Mouse (Mus musculus) midbrain, embryonic 15.5 days (tissue): Measurements from ENCODE around the gene Gjc3. TPM values are rescaled to one million over a fixed set of nuclear protein-coding genes. Genes with fewer than 3 reads are reported as not detected.

ENCODE experiments used
- ATAC-seq: fragments of 200-750 bp; cut with Nextera tagmentation; replicated peaks from 2 replicates; pipeline ENCODE4 v1.8.0; 2017; ENCODE audit warnings: moderate TSS enrichment
- H3K27ac ChIP-seq: fragments of 300-500 bp; sonication (generic); 2 replicates; pipeline ENCODE4 v1.5.1; 2015; ENCODE audit warnings: mild to moderate bottlenecking, inconsistent platforms
- H3K27me3 ChIP-seq: fragments of 300-500 bp; sonication (generic); replicated peaks from 2 replicates; pipeline ENCODE4 v1.6.1; 2015; ENCODE audit warnings: inconsistent platforms
- H3K36me3 ChIP-seq: fragments of 300-500 bp; sonication (generic); replicated peaks from 2 replicates; pipeline ENCODE4 v1.6.1; 2015; ENCODE audit warnings: inconsistent platforms
- H3K4me1 ChIP-seq: fragments of 300-500 bp; sonication (generic); 2 replicates; pipeline ENCODE4 v1.6.1; 2015; ENCODE audit warnings: inconsistent platforms
- H3K4me2 ChIP-seq: fragments of 300-500 bp; sonication (generic); 2 replicates; pipeline ENCODE4 v1.6.1; 2015; ENCODE audit warnings: inconsistent platforms, mild to moderate bottlenecking, moderate library complexity
- H3K4me3 ChIP-seq: fragments of 300-500 bp; sonication (generic); 2 replicates; pipeline ENCODE4 v1.5.1; 2015; ENCODE audit warnings: mild to moderate bottlenecking, inconsistent platforms
- H3K9ac ChIP-seq: fragments of 300-500 bp; sonication (generic); 2 replicates; pipeline ENCODE4 v1.6.1; 2015; ENCODE audit warnings: mild to moderate bottlenecking, inconsistent platforms
- H3K9me3 ChIP-seq: fragments of 300-500 bp; sonication (generic); 2 replicates; pipeline ENCODE4 v1.6.1; 2016; ENCODE audit warnings: inconsistent platforms
- WGBS: fragments of 180-500 bp; shearing (Covaris S2); methylation state at CpG from one replicate; pipeline ENCODE4 v1.1.7; 2015; ENCODE audit warnings: mixed read lengths; 5-methylcytosine and 5-hydroxymethylcytosine counted together
- polyA plus RNA-seq: library from polyadenylated mRNA; unstranded; fragments of >200 nt; fragmentation: Nextera tagmentation; extraction: Ambion mirVana; gene quantifications from 2 replicates; pipeline ENCODE4 v1.2.1, GENCODE M21; 2015

The Gjc3 gene
- polyA plus RNA-seq = 0.31 and 0.43 TPM in 2 replicates

DNA sequence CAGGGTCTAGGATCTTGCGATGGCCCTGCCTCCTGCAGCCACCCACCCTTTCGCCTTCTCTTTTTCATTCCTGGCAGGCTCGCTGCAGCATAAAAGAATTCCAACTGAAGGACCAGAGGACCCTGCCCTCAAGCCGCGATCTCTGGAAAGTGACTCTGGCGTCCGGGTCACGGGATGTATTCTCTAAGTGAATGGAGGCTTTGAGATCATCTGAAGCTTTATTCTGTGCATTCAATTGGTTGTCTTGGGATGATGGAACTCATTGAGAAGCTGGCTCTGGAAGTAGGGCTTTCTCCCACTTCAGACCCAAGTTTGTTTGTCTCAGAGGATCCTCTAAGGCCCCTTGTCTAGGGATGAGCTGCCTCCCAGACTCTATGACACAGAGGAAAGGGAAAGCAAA lies at the start of gene Gjc3:
Gene Gjc3 (minus strand): TSS at position 154 of the 400 bp plus-strand sequence.
- no peaks in the 10 kb centered on the region for H3K36me3 ChIP-seq
- H3K9ac ChIP-seq = no peak within 1 kb of the TSS
- no peak for ATAC-seq
- H3K27ac ChIP-seq = no peak within 1 kb of the TSS
- H3K27me3 ChIP-seq = no peaks in the 10 kb centered on the region
- H3K4me2 ChIP-seq = no peak within 1 kb of the TSS
- H3K4me3 ChIP-seq = no peak within 1 kb of the TSS
- WGBS = 66% methylated on average over 8 of the region's 8 CpGs
- no peaks in the 10 kb centered on the region for H3K9me3 ChIP-seq
- no peaks in the 10 kb centered on the region for H3K4me1 ChIP-seq

- ATAC-seq = no peak
- H3K36me3 ChIP-seq = no peaks in the 10 kb centered on the region
- H3K4me3 ChIP-seq = no peak overlapping the region
- H3K27ac ChIP-seq = no peak overlapping the region
- no peaks in the 10 kb centered on the region for H3K27me3 ChIP-seq
- H3K4me1 ChIP-seq = no peaks in the 10 kb centered on the region
- H3K9me3 ChIP-seq = no peaks in the 10 kb centered on the region
- 91% methylated on average over 5 of the region's 5 CpGs for WGBS
- no peak overlapping the region for H3K4me2 ChIP-seq
- H3K9ac ChIP-seq = no peak overlapping the region
These were observed 49.5 kb upstream of the Gjc3 start for GRCm38 (mm10) chr5:138012382-138012781.

DNA sequence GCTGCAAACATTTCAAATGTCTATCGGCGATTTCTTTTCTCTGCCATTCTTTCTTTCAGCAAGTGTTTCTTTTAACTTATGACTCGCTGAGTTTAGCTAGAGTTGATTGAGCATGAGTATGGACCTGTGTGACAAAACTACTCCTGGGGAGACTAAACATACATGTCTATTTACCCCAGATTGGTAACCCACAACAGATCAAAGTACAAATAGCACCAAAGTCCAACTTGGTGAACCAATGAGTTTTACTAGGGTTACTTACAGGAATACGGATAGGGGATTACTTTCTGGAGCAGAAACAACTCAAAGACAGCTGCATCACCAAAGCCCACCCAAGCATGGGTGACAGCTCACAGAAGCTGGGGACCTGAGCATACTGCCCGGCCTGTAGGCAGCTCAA lies 46.5 kb upstream of the Gjc3 start:
- no peaks in the 10 kb centered on the region for H3K27me3 ChIP-seq
- 91% methylated on average over 5 of the region's 5 CpGs for WGBS
- H3K4me1 ChIP-seq = no peaks in the 10 kb centered on the region
- H3K27ac ChIP-seq = no peak overlapping the region
- no peak overlapping the region for H3K4me3 ChIP-seq
- ATAC-seq = no peak
- no peak overlapping the region for H3K9ac ChIP-seq
- H3K9me3 ChIP-seq = no peaks in the 10 kb centered on the region
- H3K36me3 ChIP-seq = no peaks in the 10 kb centered on the region
- no peak overlapping the region for H3K4me2 ChIP-seq

DNA sequence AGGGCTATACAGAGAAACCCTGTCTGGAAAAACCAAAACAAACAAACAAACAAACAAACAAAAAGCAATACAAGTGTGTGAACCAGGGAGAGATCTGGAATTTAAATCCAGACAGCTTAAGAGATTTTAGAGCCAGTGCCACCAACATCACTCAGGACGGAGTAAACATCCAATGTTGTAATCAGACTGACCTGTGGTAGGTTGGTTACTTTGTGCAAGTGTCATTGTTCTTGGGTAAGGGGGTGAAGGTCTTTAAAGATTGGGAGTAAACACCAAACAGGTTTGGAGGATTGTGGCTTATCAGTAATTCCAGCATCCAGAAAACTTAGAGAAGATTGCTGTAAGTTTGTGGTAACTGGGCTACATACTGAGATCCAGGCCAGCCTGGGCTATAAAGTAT lies 23.5 kb upstream of the Gjc3 start:
- Histone ChIP-seq H3K4me3 (no peak overlapping the region), H3K27me3 (no peaks in the 10 kb centered on the region), H3K27ac (no peak overlapping the region), H3K9me3 (no peaks in the 10 kb centered on the region), H3K36me3 (no peaks in the 10 kb centered on the region), H3K4me2 (no peak overlapping the region), H3K4me1 (no peaks in the 10 kb centered on the region), H3K9ac (no peak overlapping the region)
- no peak for ATAC-seq
- 74% methylated on average over 1 of the region's 1 CpGs for WGBS

GRCm38 (mm10) chr5:137981300-137981699 lies 18.4 kb upstream of the Gjc3 start, which contains the start of gene Azgp1:
Azgp1 (plus strand) TSS chr5:137981520.
- Histone ChIP-seq H3K27ac (no peak within 1 kb of the TSS), H3K9ac (no peak within 1 kb of the TSS), H3K27me3 (no peaks in the 10 kb centered on the region), H3K4me3 (no peak within 1 kb of the TSS), H3K36me3 (no peaks in the 10 kb centered on the region), H3K9me3 (no peaks in the 10 kb centered on the region), H3K4me1 (no peaks in the 10 kb centered on the region), H3K4me2 (no peak within 1 kb of the TSS)
- ATAC-seq = no peak
- 86% methylated on average over 4 of the region's 4 CpGs for WGBS

GRCm38 (mm10) chr5:137979081-137979480 lies 16.2 kb upstream of the Gjc3 start:
- Histone ChIP-seq H3K9me3 (no peaks in the 10 kb centered on the region), H3K4me1 (no peaks in the 10 kb centered on the region), H3K27me3 (no peaks in the 10 kb centered on the region), H3K27ac (no peak overlapping the region), H3K9ac (no peak overlapping the region), H3K4me2 (no peak overlapping the region), H3K4me3 (no peak overlapping the region), H3K36me3 (no peaks in the 10 kb centered on the region)
- no peak for ATAC-seq
- WGBS = 67% methylated on average over 2 of the region's 2 CpGs

DNA sequence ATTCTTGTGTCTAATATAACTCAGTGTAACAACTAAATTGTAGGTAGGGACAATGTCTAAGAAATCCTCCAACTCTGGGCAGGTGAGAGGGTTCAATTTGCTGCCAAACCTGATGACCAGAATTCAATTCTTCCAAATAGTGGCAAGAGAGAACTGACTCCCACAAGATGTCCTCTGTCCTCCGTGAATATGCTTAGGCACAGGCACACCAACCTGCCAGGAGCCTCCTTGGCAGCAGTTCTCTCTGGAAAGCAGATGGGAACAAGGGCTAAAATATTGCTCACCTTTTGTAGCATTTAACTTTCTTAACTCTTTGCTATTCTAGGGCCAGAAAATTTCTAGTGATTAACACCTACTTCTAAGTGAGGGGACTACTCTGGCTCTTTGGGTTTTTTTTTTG lies 14.4 kb upstream of the Gjc3 start:
- Histone ChIP-seq H3K4me2 (no peak overlapping the region), H3K4me1 (no peaks in the 10 kb centered on the region), H3K4me3 (no peak overlapping the region), H3K36me3 (no peaks in the 10 kb centered on the region), H3K27me3 (no peaks in the 10 kb centered on the region), H3K9me3 (no peaks in the 10 kb centered on the region), H3K27ac (no peak overlapping the region), H3K9ac (no peak overlapping the region)
- no peak for ATAC-seq
- WGBS = 49% methylated on average over 1 of the region's 1 CpGs

DNA sequence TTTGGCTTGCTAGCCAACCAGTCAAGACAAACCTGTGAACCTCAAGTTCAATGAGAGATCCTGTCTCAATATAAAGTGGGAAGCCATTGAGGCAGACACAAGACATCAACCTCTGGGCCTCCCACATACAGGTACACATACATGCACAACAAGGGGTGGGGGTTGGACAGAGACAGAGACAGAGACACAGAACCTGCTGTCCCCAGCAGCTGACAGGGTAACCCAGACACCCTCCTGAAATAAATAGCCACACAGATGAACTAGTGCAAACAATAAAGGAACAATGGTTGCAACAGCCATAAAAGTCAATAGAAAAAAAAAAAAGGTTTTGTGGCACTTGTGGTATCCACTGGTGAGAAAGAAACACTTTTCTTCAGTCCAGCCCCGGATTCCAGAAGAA lies 12.5 kb upstream of the Gjc3 start:
- H3K9ac ChIP-seq = no peak overlapping the region
- no peak overlapping the region for H3K4me2 ChIP-seq
- ATAC-seq = no peak

DNA sequence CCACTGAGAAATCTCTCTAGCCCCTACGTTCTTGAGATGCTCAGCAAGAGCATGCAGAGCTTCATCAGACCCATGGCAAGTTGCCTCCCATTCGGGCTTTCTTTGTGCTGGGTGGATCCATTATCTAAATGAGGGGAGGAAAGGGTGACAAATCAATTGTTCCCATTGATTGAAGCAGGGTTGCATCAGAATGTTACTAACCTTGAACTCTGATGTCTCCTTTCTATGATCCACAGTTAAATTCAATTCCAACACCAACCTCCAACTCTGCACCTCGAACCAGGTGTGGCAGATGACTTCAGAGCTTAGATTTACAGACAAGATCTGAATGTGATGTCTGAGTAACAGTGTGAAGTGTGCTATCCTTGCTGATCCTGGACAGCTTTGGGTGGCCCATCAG lies 11.8 kb upstream of the Gjc3 start:
- H3K9me3 ChIP-seq = no peaks in the 10 kb centered on the region
- WGBS = 56% methylated on average over 3 of the region's 3 CpGs
- no peak for ATAC-seq

More for the DNA sequence above, 12.5 kb upstream of the Gjc3 start:
- Histone ChIP-seq H3K4me1 (no peaks in the 10 kb centered on the region), H3K27me3 (no peaks in the 10 kb centered on the region), H3K4me3 (no peak overlapping the region), H3K36me3 (no peaks in the 10 kb centered on the region), H3K27ac (no peak overlapping the region), H3K9me3 (no peaks in the 10 kb centered on the region)
- WGBS = 66% methylated on average over 1 of the region's 1 CpGs

GRCm38 (mm10) chr5:137973738-137974137 lies 10.8 kb upstream of the Gjc3 start:
- ATAC-seq = no peak
- WGBS = 57% methylated on average over 3 of the region's 3 CpGs
- no peaks in the 10 kb centered on the region for H3K27me3 ChIP-seq
- H3K27ac ChIP-seq = no peak overlapping the region
- no peak overlapping the region for H3K9ac ChIP-seq
- H3K4me3 ChIP-seq = no peak overlapping the region
- no peaks in the 10 kb centered on the region for H3K4me1 ChIP-seq
- no peak overlapping the region for H3K4me2 ChIP-seq
- no peaks in the 10 kb centered on the region for H3K36me3 ChIP-seq
- no peaks in the 10 kb centered on the region for H3K9me3 ChIP-seq

More for the DNA sequence above, 11.8 kb upstream of the Gjc3 start:
- no peak overlapping the region for H3K4me2 ChIP-seq
- no peak overlapping the region for H3K9ac ChIP-seq
- H3K4me3 ChIP-seq = no peak overlapping the region
- H3K27me3 ChIP-seq = no peaks in the 10 kb centered on the region
- H3K4me1 ChIP-seq = no peaks in the 10 kb centered on the region
- no peaks in the 10 kb centered on the region for H3K36me3 ChIP-seq
- H3K27ac ChIP-seq = no peak overlapping the region

GRCm38 (mm10) chr5:137973161-137973560 lies 10.3 kb upstream of the Gjc3 start:
- 73% methylated on average over 2 of the region's 2 CpGs for WGBS
- H3K36me3 ChIP-seq = no peaks in the 10 kb centered on the region
- H3K4me3 ChIP-seq = no peak overlapping the region
- H3K27me3 ChIP-seq = no peaks in the 10 kb centered on the region
- no peak overlapping the region for H3K9ac ChIP-seq
- H3K27ac ChIP-seq = no peak overlapping the region
- no peaks in the 10 kb centered on the region for H3K4me1 ChIP-seq
- no peaks in the 10 kb centered on the region for H3K9me3 ChIP-seq
- no peak overlapping the region for H3K4me2 ChIP-seq
- ATAC-seq = no peak

GRCm38 (mm10) chr5:137966492-137966891 lies 3.6 kb upstream of the Gjc3 start:
- no peak overlapping the region for H3K9ac ChIP-seq
- ATAC-seq = no peak
- H3K4me2 ChIP-seq = no peak overlapping the region
- no peak overlapping the region for H3K4me3 ChIP-seq
- H3K9me3 ChIP-seq = no peaks in the 10 kb centered on the region
- no peaks in the 10 kb centered on the region for H3K27me3 ChIP-seq
- no peaks in the 10 kb centered on the region for H3K4me1 ChIP-seq
- no peak overlapping the region for H3K27ac ChIP-seq
- H3K36me3 ChIP-seq = no peaks in the 10 kb centered on the region

- Histone ChIP-seq H3K4me2 (no peak overlapping the region), H3K4me1 (no peaks in the 10 kb centered on the region), H3K4me3 (no peak overlapping the region), H3K9me3 (no peaks in the 10 kb centered on the region), H3K27me3 (no peaks in the 10 kb centered on the region), H3K36me3 (no peaks in the 10 kb centered on the region), H3K27ac (no peak overlapping the region), H3K9ac (no peak overlapping the region)
- ATAC-seq = no peak
- WGBS = 87% methylated on average over 3 of the region's 3 CpGs
These were observed 6.5 kb downstream of the Gjc3 start for GRCm38 (mm10) chr5:137956404-137956803.

- H3K9ac ChIP-seq = no peak overlapping the region
- no peaks in the 10 kb centered on the region for H3K9me3 ChIP-seq
- no peaks in the 10 kb centered on the region for H3K4me1 ChIP-seq
- no peaks in the 10 kb centered on the region for H3K36me3 ChIP-seq
- no peak overlapping the region for H3K27ac ChIP-seq
- ATAC-seq = no peak
- no peaks in the 10 kb centered on the region for H3K27me3 ChIP-seq
- no peak overlapping the region for H3K4me3 ChIP-seq
- H3K4me2 ChIP-seq = no peak overlapping the region
- 42% methylated on average over 6 of the region's 6 CpGs for WGBS
These were observed 11.7 kb downstream of the Gjc3 start for GRCm38 (mm10) chr5:137951218-137951617.
